Mouse (Mus musculus) heart, embryonic 14.5 days (tissue): ENCODE measurements around the gene Nacc2. TPM values are rescaled to one million over a fixed set of nuclear protein-coding genes. Genes with fewer than 3 reads are reported as not detected.
A peak's percentile ranks its signal among the peaks of the same experiment; 100 is the strongest.

Source experiments
- ATAC-seq: fragments of 200-750 bp; cut with Nextera tagmentation; 2 replicates; pipeline ENCODE4 v1.8.0; 2017; ENCODE audit warnings: low read depth, moderate TSS enrichment; ENCODE audit not compliant: insufficient number of reproducible peaks, insufficient read depth, low FRiP score
- H3K27ac ChIP-seq, 2 experiments: fragments of 200-500 bp in 1 of 2; fragments of 300-500 bp in 1 of 2; sonication (generic) in 1 of 2; replicated peaks in 1 of 2; 2 replicates each; pipeline ENCODE4 v1.5.1; 2012 to 2014; ENCODE audit warnings: low read depth in 2 of 2, low read length in 2 of 2, control low read depth in 1 of 2, mild to moderate bottlenecking in 1 of 2, mixed read lengths in 1 of 2; ENCODE audit not compliant: control insufficient read depth in 1 of 2, insufficient read depth in 1 of 2
- H3K27me3 ChIP-seq: fragments of 300-500 bp; sonication (generic); 2 replicates; pipeline ENCODE4 v1.6.1; 2014; ENCODE audit warnings: mild to moderate bottlenecking, low read length, control low read depth; ENCODE audit not compliant: control insufficient read depth, insufficient read depth
- H3K36me3 ChIP-seq: fragments of 300-500 bp; sonication (generic); 2 replicates; pipeline ENCODE4 v1.6.1; 2014; ENCODE audit warnings: mild to moderate bottlenecking, control low read depth, low read length, mixed read lengths; ENCODE audit not compliant: control insufficient read depth, insufficient read depth
- H3K4me1 ChIP-seq, 2 experiments: fragments of 200-500 bp in 1 of 2; fragments of 300-500 bp in 1 of 2; sonication (generic) in 1 of 2; 2 replicates each; pipeline ENCODE4 v1.6.1; 2012 to 2014; ENCODE audit warnings: low read length in 2 of 2, control low read depth in 1 of 2, mixed read lengths in 1 of 2; ENCODE audit not compliant: control insufficient read depth in 2 of 2, insufficient read depth in 2 of 2
- H3K4me2 ChIP-seq: fragments of 300-500 bp; sonication (generic); 2 replicates; pipeline ENCODE4 v1.6.1; 2014; ENCODE audit warnings: mild to moderate bottlenecking, low read length
- H3K4me3 ChIP-seq, 2 experiments: fragments of 200-500 bp in 1 of 2; fragments of 300-500 bp in 1 of 2; sonication (generic) in 1 of 2; 2 replicates each; pipeline ENCODE4 v1.5.1; 2012 to 2014; ENCODE audit warnings: low read length in 2 of 2, mild to moderate bottlenecking in 2 of 2, control low read depth in 1 of 2, low read depth in 1 of 2, moderate library complexity in 1 of 2; ENCODE audit not compliant: control insufficient read depth in 1 of 2, insufficient read depth in 1 of 2
- H3K9ac ChIP-seq: fragments of 300-500 bp; sonication (generic); 2 replicates; pipeline ENCODE4 v1.6.1; 2014; ENCODE audit warnings: mild to moderate bottlenecking, low read length
- H3K9me3 ChIP-seq: fragments of 300-500 bp; sonication (generic); 2 replicates; pipeline ENCODE4 v1.6.1; 2016; ENCODE audit warnings: low read length, control low read depth; ENCODE audit not compliant: control insufficient read depth
- WGBS: fragments of 180-500 bp; shearing (Covaris S2); extraction: QIAGEN DNeasy Blood & Tissue Kit; methylation state at CpG from one replicate; pipeline ENCODE4 v1.1.7; 2014; 5-methylcytosine and 5-hydroxymethylcytosine counted together
- polyA plus RNA-seq: library from polyadenylated mRNA; unstranded; fragments of >200 nt; fragmentation: Nextera tagmentation; extraction: Ambion mirVana; gene quantifications from 2 replicates; pipeline ENCODE4 v1.2.1, GENCODE M21; 2014

Gene Nacc2
- polyA plus RNA-seq, 1 experiment from 2014 or later: 6.9 TPM

GRCm38 (mm10) chr2:26139034-26139544 lies 16.1 kb upstream of the Nacc2 start:
- Histone ChIP-seq H3K27me3 (no peaks in the 10 kb centered on the region), H3K4me2 (peak overlapping the region; percentile 86), H3K27ac (peak overlapping the region; percentile 82 to 94; a peak in 3 of 4 replicates), H3K9ac (peak overlapping the region; percentile 94), H3K36me3 (peaks cover 28% of the 10 kb centered on the region), H3K4me3 (peak overlapping the region; percentile 80 to 85), H3K4me1 (peaks cover 11 to 23% of the 10 kb centered on the region in 2 experiments), H3K9me3 (no peaks in the 10 kb centered on the region)
- WGBS: 55% methylated on average over 7 of the region's 7 CpGs
- ATAC-seq: no peak

- Histone ChIP-seq H3K4me3 (peak overlapping the region; percentile 5 to 85; a peak in 3 of 4 replicates), H3K9me3 (no peaks in the 10 kb centered on the region), H3K4me1 (peaks cover 13 to 27% of the 10 kb centered on the region in 2 experiments), H3K4me2 (peak overlapping the region; percentile 86), H3K36me3 (peaks cover 28% of the 10 kb centered on the region), H3K9ac (peak overlapping the region; percentile 94; the same call in 1 of the 2 replicates), H3K27me3 (no peaks in the 10 kb centered on the region), H3K27ac (peak overlapping the region in 1 of 2 experiments; percentile 94; a peak in 2 of 4 replicates)
- 57% methylated on average over 31 of the region's 31 CpGs for WGBS
- ATAC-seq: no peak
Observed at GRCm38 (mm10) chr2:26138252-26139033, 15.4 kb upstream of the Nacc2 start.

- Histone ChIP-seq H3K9me3 (no peaks in the 10 kb centered on the region), H3K27me3 (no peaks in the 10 kb centered on the region), H3K27ac (no peak overlapping the region), H3K4me3 (no peak overlapping the region), H3K9ac (no peak overlapping the region), H3K4me2 (no peak overlapping the region), H3K36me3 (peaks cover 28% of the 10 kb centered on the region), H3K4me1 (peaks cover 24 to 35% of the 10 kb centered on the region in 2 experiments)
- WGBS: 85% methylated on average over 2 of the region's 2 CpGs
- no peak for ATAC-seq
Observed at GRCm38 (mm10) chr2:26134591-26134990, 11.6 kb upstream of the Nacc2 start.

- peaks cover 19% of the 10 kb centered on the region for H3K36me3 ChIP-seq
- H3K9me3 ChIP-seq: no peaks in the 10 kb centered on the region
- H3K4me3 ChIP-seq: peak overlapping the region; percentile 28 to 40
- peaks cover 16 to 19% of the 10 kb centered on the region in 2 experiments for H3K4me1 ChIP-seq
- ATAC-seq: peak; percentile 67
- peak overlapping the region; percentile 85 to 87 for H3K27ac ChIP-seq
- 4% methylated on average over 25 of the region's 25 CpGs for WGBS
- H3K4me2 ChIP-seq: peak overlapping the region; percentile 71
- H3K9ac ChIP-seq: peak overlapping the region; percentile 72
- no peaks in the 10 kb centered on the region for H3K27me3 ChIP-seq
Observed at GRCm38 (mm10) chr2:26132628-26133551, 9.9 kb upstream of the Nacc2 start.

GRCm38 (mm10) chr2:26131327-26131726 lies 8.3 kb upstream of the Nacc2 start:
- 87% methylated on average over 2 of the region's 2 CpGs for WGBS
- H3K4me1 ChIP-seq: peaks cover 16 to 19% of the 10 kb centered on the region in 2 experiments
- H3K9ac ChIP-seq: no peak overlapping the region
- H3K27ac ChIP-seq: no peak overlapping the region
- H3K4me2 ChIP-seq: no peak overlapping the region
- peaks cover 8% of the 10 kb centered on the region; the same call in 1 of the 2 replicates for H3K36me3 ChIP-seq
- H3K4me3 ChIP-seq: no peak overlapping the region
- no peaks in the 10 kb centered on the region for H3K9me3 ChIP-seq
- H3K27me3 ChIP-seq: no peaks in the 10 kb centered on the region
- ATAC-seq: no peak

- Histone ChIP-seq H3K9ac (no peak overlapping the region), H3K4me2 (no peak overlapping the region), H3K9me3 (no peaks in the 10 kb centered on the region), H3K27ac (no peak overlapping the region), H3K27me3 (no peaks in the 10 kb centered on the region), H3K4me1 (peaks cover 16 to 19% of the 10 kb centered on the region in 2 experiments), H3K4me3 (no peak overlapping the region), H3K36me3 (no peaks in the 10 kb centered on the region)
- no peak for ATAC-seq
- 64% methylated on average over 3 of the region's 3 CpGs for WGBS
Observed at GRCm38 (mm10) chr2:26129962-26130361, 6.9 kb upstream of the Nacc2 start.

- Histone ChIP-seq H3K27me3 (no peaks in the 10 kb centered on the region; the same call in 1 of the 2 replicates), H3K4me3 (no peak overlapping the region), H3K4me1 (peaks cover 16 to 19% of the 10 kb centered on the region in 2 experiments), H3K4me2 (no peak overlapping the region), H3K27ac (no peak overlapping the region), H3K36me3 (no peaks in the 10 kb centered on the region), H3K9ac (no peak overlapping the region), H3K9me3 (no peaks in the 10 kb centered on the region)
- WGBS: 81% methylated on average over 2 of the region's 2 CpGs
- no peak for ATAC-seq
Observed at GRCm38 (mm10) chr2:26129346-26129745, 6.3 kb upstream of the Nacc2 start.
